Mouse (Mus musculus): Measurements from ENCODE around the gene Pigk.

The Pigk gene

GRCm38 (mm10) chr3:152947031-152947640, 233.2 kb downstream of the Pigk start:
- DNase-seq, result no peak

- no peak for DNase-seq
Measured at GRCm38 (mm10) chr3:152948556-152948955, 234.7 kb downstream of the Pigk start.

- no peak for DNase-seq
Measured at GRCm38 (mm10) chr3:152949233-152949777, 235.4 kb downstream of the Pigk start.

- no peak for DNase-seq
Measured at GRCm38 (mm10) chr3:152950299-152950698, 236.4 kb downstream of the Pigk start.

- DNase-seq, result no peak
Measured at GRCm38 (mm10) chr3:152950914-152951313, 237.0 kb downstream of the Pigk start.

- no peak for DNase-seq
Measured at GRCm38 (mm10) chr3:152951634-152952545, 238.0 kb downstream of the Pigk start.

GRCm38 (mm10) chr3:152956038-152956437, 242.1 kb downstream of the Pigk start:
- DNase-seq, result no peak

GRCm38 (mm10) chr3:152956771-152957170, 242.9 kb downstream of the Pigk start:
- no peak for DNase-seq

GRCm38 (mm10) chr3:152958358-152959150, 244.7 kb downstream of the Pigk start:
- DNase-seq, result peak; percentile 38

- DNase-seq, result no peak
Measured at GRCm38 (mm10) chr3:152961855-152962376, 248.0 kb downstream of the Pigk start.

- no peak for DNase-seq
Measured at GRCm38 (mm10) chr3:152969774-152970347, 256.0 kb downstream of the Pigk start.

- no peak for DNase-seq
Measured at GRCm38 (mm10) chr3:152971373-152971772, 257.5 kb downstream of the Pigk start.

GRCm38 (mm10) chr3:152979481-152980092, 265.7 kb downstream of the Pigk start:
- DNase-seq, result no peak

GRCm38 (mm10) chr3:152980431-152980830, 266.5 kb downstream of the Pigk start:
- DNase-seq, result no peak

GRCm38 (mm10) chr3:152980978-152981974, 267.4 kb downstream of the Pigk start:
- DNase-seq, result peak; percentile 7

GRCm38 (mm10) chr3:152981988-152982387, 268.1 kb downstream of the Pigk start, which contains the start of gene St6galnac5:
Gene St6galnac5 (minus strand): TSS chr3:152982246.
- peak; percentile 13 for DNase-seq

- no peak for DNase-seq
Measured at GRCm38 (mm10) chr3:152990787-152991186, 276.9 kb downstream of the Pigk start.

- no peak for DNase-seq
Measured at GRCm38 (mm10) chr3:152993608-152994007, 279.7 kb downstream of the Pigk start.

GRCm38 (mm10) chr3:152998106-152998505, 284.2 kb downstream of the Pigk start:
- no peak for DNase-seq

GRCm38 (mm10) chr3:152998901-152999300, 285.0 kb downstream of the Pigk start:
- no peak for DNase-seq

- DNase-seq, result no peak
Measured at GRCm38 (mm10) chr3:153006893-153007292, 293.0 kb downstream of the Pigk start.
